ENCODE assay signal across 18 mouse cellular contexts in the genomic region with DNA sequence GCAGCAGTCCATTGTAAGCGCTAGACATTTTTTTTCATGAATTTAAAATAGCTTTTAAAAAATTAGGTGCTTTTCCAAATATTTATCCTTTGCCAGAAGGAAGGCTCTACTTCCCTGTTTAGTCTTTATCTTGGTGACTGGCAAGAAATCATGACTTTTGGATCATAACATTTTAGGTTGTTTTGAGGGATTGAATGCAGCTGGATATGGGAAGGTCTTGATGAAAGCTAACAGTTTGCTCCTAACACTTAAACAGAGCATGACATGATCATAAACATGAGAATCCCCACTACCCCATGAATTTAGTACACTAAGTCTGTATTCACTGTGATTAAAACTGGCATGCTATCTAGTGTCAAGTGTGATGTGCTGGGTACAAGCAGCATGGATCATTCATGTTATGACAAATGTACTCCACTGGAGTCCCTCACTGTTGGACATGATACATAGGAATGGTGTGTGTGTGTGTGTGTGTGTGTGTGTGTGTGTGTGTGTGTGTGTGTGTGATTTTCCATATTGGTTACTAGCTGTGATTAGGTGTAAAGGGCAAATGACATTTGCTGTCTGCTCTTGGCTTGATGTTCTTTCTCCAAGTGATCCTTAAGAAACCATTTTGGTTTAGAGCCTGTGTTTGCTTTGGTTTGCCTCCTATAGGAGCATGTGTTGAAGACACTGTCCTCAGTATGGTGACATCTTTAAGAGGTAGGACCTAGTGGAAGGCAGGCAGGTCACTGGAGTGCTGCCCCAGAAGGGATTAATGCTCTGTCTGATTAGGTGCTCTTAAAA.
"Had no signal": no experiment of that assay in that cellular context is flagged by ENCODE, and none has a peak within 500 bp of the region (broad histone marks: within the 10 kb centered on the region; RNA-seq: fewer than 3 reads in every experiment).

No protein-coding gene starts in this region.

- H3K27ac ChIP-seq: limb, embryonic 15.5 days; liver, embryonic 12.5 days; liver, embryonic 14.5 days; midbrain, embryonic 10.5 days; midbrain, embryonic 12.5 days; neural tube, embryonic 13.5 days; neural tube, embryonic 15.5 days had no signal

- H3K4me1 ChIP-seq: limb, embryonic 15.5 days; liver, embryonic 12.5 days; midbrain, embryonic 10.5 days; midbrain, embryonic 12.5 days; neural tube, embryonic 13.5 days; neural tube, embryonic 15.5 days had no signal

- ATAC-seq: liver, embryonic 12.5 days; midbrain, embryonic 16.5 days had no signal

- H3K36me3 ChIP-seq: limb, embryonic 15.5 days; liver, embryonic 12.5 days; neural tube, embryonic 13.5 days; neural tube, embryonic 15.5 days had no signal

- DNase-seq: midbrain, embryonic 14.5 days; retina, postnatal 1 day; right cerebral cortex, adult 18-20 months; right cerebral cortex, postnatal 25 days; right cerebral cortex, postnatal 4 days; spleen, adult 18-20 months; thymus, adult 18-20 months; thymus, postnatal 14 days; thymus, postnatal 36 days had no signal

- H3K4me3 ChIP-seq: limb, embryonic 15.5 days; liver, embryonic 12.5 days; midbrain, embryonic 10.5 days; midbrain, embryonic 12.5 days; myocyte; neural tube, embryonic 13.5 days; neural tube, embryonic 15.5 days had no signal

- H3K9ac ChIP-seq: limb, embryonic 15.5 days; liver, embryonic 12.5 days; liver, embryonic 14.5 days; midbrain, embryonic 12.5 days; neural tube, embryonic 13.5 days; neural tube, embryonic 15.5 days had no signal

- H3K27me3 ChIP-seq: limb, embryonic 15.5 days; liver, embryonic 12.5 days; midbrain, embryonic 12.5 days; neural tube, embryonic 13.5 days; neural tube, embryonic 15.5 days had no signal

- H3K9me3 ChIP-seq: limb, embryonic 15.5 days; liver, embryonic 12.5 days; midbrain, embryonic 12.5 days; neural tube, embryonic 13.5 days; neural tube, embryonic 15.5 days had no signal

- H3K4me2 ChIP-seq: limb, embryonic 15.5 days; liver, embryonic 12.5 days; midbrain, embryonic 12.5 days; neural tube, embryonic 13.5 days; neural tube, embryonic 15.5 days had no signal
